Comparison of ENCODE assay signal across 16 mouse cellular contexts in the genomic region with DNA sequence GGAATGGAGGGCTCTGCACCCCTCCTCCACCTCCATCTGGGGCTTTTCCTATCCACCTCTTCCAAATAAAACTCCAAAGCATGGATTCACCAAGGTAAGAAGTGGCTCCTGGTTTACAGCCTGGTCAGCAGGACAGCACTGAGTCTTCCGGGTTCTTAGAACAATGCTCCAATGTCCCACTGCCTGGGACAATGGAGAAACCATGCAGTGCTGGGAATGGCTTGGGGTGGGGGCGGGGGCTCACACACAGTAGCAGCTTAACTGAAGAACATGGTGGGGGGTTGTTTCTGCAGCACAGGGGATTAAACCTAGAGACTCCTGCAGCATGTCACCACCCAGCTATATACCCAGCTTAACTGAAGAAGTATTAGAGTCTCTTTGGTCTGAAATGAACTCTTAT.
A peak's percentile ranks its signal among the peaks of the same experiment; 100 is the strongest.
DNase-seq lines count a peak whose midpoint lies in the region; ATAC-seq and TF ChIP-seq lines count a peak whose summit lies in the region.
"Had no signal": no experiment of that assay in that cellular context is flagged by ENCODE, and none has a peak within 500 bp of the region (broad histone marks: within the 10 kb centered on the region; RNA-seq: fewer than 3 reads in every experiment).

No protein-coding gene starts in this region.

- peak overlapping the region; percentile 53; the same call in 1 of the 2 replicates for H3K27ac ChIP-seq in hindbrain, embryonic 10.5 days
- no peak overlapping the region for H3K27ac ChIP-seq in hindbrain, embryonic 14.5 days
- no peak overlapping the region for H3K27ac ChIP-seq in thymus, adult 2 months (ENCODE audit: control insufficient read depth, insufficient read depth, low read length)
- H3K27ac ChIP-seq: embryonic facial prominence, embryonic 10.5 days; hindbrain, embryonic 12.5 days; hindbrain, postnatal 0 days had no signal

- DNase-seq in hindbrain, embryonic 10.5 days (ENCODE audit: low spot score) = no peak
- no peak for DNase-seq in hindbrain, embryonic 14.5 days (ENCODE audit: low spot score)
- DNase-seq in ES-CJ7 (ENCODE audit: low read depth, low spot score) = peak; percentile 7
- peak; percentile 77 for DNase-seq in R1 (ENCODE audit: low read depth, low spot score)
- DNase-seq in adrenal gland, adult 2 months = no peak
- no peak for DNase-seq in thymus, adult 2 months
- DNase-seq: adrenal gland, postnatal 25 days; cerebellum, adult 18-20 months; cerebellum, adult 9-11 months; gastrocnemius, postnatal 14 days; kidney, adult 11 months had no signal

- TF ChIP-seq CTCF in thymus, adult 2 months (IDR thresholded peaks at IDR 0.05; ENCODE audit: borderline replicate concordance, control insufficient read depth, extremely low read depth, insufficient read depth, low read length, poor library complexity) = no peak

- TF ChIP-seq POLR2A in thymus, adult 2 months (IDR thresholded peaks at IDR 0.05; ENCODE audit: control insufficient read depth, extremely low read depth, insufficient read depth, low read length, poor library complexity) = no peak

- no peak overlapping the region for H3K4me2 ChIP-seq in hindbrain, embryonic 14.5 days (replicated peaks)
- H3K4me2 ChIP-seq: heart, embryonic 12.5 days; hindbrain, embryonic 12.5 days had no signal

- 9% methylated on average over 2 of the region's 2 CpGs for WGBS in hindbrain, embryonic 10.5 days
- 11% methylated on average over 2 of the region's 2 CpGs for WGBS in hindbrain, embryonic 14.5 days
- WGBS in thymus, adult 2 months = 88% methylated on average over 2 of the region's 2 CpGs

- ATAC-seq in hindbrain, embryonic 14.5 days (ENCODE audit: low FRiP score) = no peak
- ATAC-seq: forebrain, embryonic 16.5 days; hindbrain, postnatal 0 days had no signal

- no peaks in the 10 kb centered on the region for H3K9me3 ChIP-seq in hindbrain, embryonic 10.5 days
- H3K9me3 ChIP-seq in hindbrain, embryonic 14.5 days (ENCODE audit: control insufficient read depth, low read length) = no peaks in the 10 kb centered on the region
- H3K9me3 ChIP-seq: embryonic facial prominence, embryonic 10.5 days; heart, embryonic 12.5 days; hindbrain, embryonic 12.5 days had no signal

- H3K36me3 ChIP-seq in hindbrain, embryonic 10.5 days = no peaks in the 10 kb centered on the region
- H3K36me3 ChIP-seq in hindbrain, embryonic 14.5 days (replicated peaks; ENCODE audit: control insufficient read depth, insufficient read depth) = no peaks in the 10 kb centered on the region
- H3K36me3 ChIP-seq in thymus, adult 2 months (ENCODE audit: control insufficient read depth, insufficient read depth, low read length) = no peaks in the 10 kb centered on the region
- H3K36me3 ChIP-seq: embryonic facial prominence, embryonic 10.5 days; heart, embryonic 12.5 days; hindbrain, embryonic 12.5 days had no signal

- no peak overlapping the region for H3K9ac ChIP-seq in hindbrain, embryonic 14.5 days
- H3K9ac ChIP-seq: heart, embryonic 12.5 days; hindbrain, embryonic 12.5 days had no signal

- peaks cover 20% of the 10 kb centered on the region for H3K4me1 ChIP-seq in hindbrain, embryonic 10.5 days (replicated peaks)
- H3K4me1 ChIP-seq in hindbrain, embryonic 14.5 days (replicated peaks; ENCODE audit: control insufficient read depth, insufficient read depth, low read length) = 0 out of 2 replicates have a peak, but pooled peaks cover 3% of the 10 kb centered on the region
- H3K4me1 ChIP-seq in thymus, adult 2 months (replicated peaks; ENCODE audit: control insufficient read depth, insufficient read depth, low read length) = no peaks in the 10 kb centered on the region

- no peak overlapping the region for H3K4me3 ChIP-seq in hindbrain, embryonic 10.5 days
- H3K4me3 ChIP-seq in hindbrain, embryonic 14.5 days (replicated peaks; ENCODE audit: low read length) = no peak overlapping the region
- no peak overlapping the region for H3K4me3 ChIP-seq in thymus, adult 2 months (ENCODE audit: control insufficient read depth, insufficient read depth, low read length)
- H3K4me3 ChIP-seq: embryonic facial prominence, embryonic 10.5 days; heart, embryonic 12.5 days; hindbrain, embryonic 12.5 days had no signal

- H3K27me3 ChIP-seq in hindbrain, embryonic 10.5 days (ENCODE audit: insufficient read depth, poor library complexity, severe bottlenecking) = no peaks in the 10 kb centered on the region
- H3K27me3 ChIP-seq in hindbrain, embryonic 14.5 days (ENCODE audit: control insufficient read depth, insufficient read depth, low read length) = no peaks in the 10 kb centered on the region
- no peaks in the 10 kb centered on the region for H3K27me3 ChIP-seq in thymus, adult 2 months (ENCODE audit: control insufficient read depth, insufficient read depth, low read length)
- H3K27me3 ChIP-seq: heart, embryonic 12.5 days; hindbrain, embryonic 12.5 days had no signal

Comparison
In these comparisons a context has a peak if more than half of its experiments do, and no peak if none do; other contexts are left out.
1. DNase-seq: peak in ES-CJ7 (single experiment) and R1 (single experiment); none in hindbrain, embryonic 10.5 days (single experiment), hindbrain, embryonic 14.5 days (single experiment), adrenal gland, adult 2 months (single experiment) and thymus, adult 2 months (single experiment).